11 mouse cellular contexts compared by ENCODE assay signal in genomic region chr16:11814935-11815650, GRCm38 (mm10).
DNase-seq lines count a peak whose midpoint lies in the region; ATAC-seq and TF ChIP-seq lines count a peak whose summit lies in the region.
"Had no signal": no experiment of that assay in that cellular context is flagged by ENCODE, and none has a peak within 500 bp of the region (broad histone marks: within the 10 kb centered on the region; RNA-seq: fewer than 3 reads in every experiment).

No protein-coding gene starts in this region.

- TF ChIP-seq POLR2A in liver, adult 2 months (IDR thresholded peaks at IDR 0.05; ENCODE audit: extremely low read depth, insufficient read depth, low read length) = no peak

- no peaks in the 10 kb centered on the region for H3K9me3 ChIP-seq in liver, postnatal 0 days (ENCODE audit: low read length)
- H3K9me3 ChIP-seq: embryonic facial prominence, embryonic 15.5 days; neural tube, embryonic 12.5 days had no signal

- no peak overlapping the region for H3K9ac ChIP-seq in liver, adult 2 months (ENCODE audit: low read depth, low read length)
- no peak overlapping the region for H3K9ac ChIP-seq in liver, postnatal 0 days (replicated peaks)
- H3K9ac ChIP-seq: embryonic facial prominence, embryonic 15.5 days; liver, embryonic 14.5 days; neural tube, embryonic 12.5 days had no signal

- 53% methylated on average over 10 of the region's 10 CpGs for WGBS in liver, adult 2 months
- WGBS in liver, postnatal 0 days (ENCODE audit: insufficient replicate concordance) = 63% methylated on average over 10 of the region's 10 CpGs

- H3K27me3 ChIP-seq in liver, adult 2 months (ENCODE audit: control insufficient read depth, insufficient read depth, low read length) = no peaks in the 10 kb centered on the region
- H3K27me3 ChIP-seq in liver, postnatal 0 days (ENCODE audit: insufficient read depth, low read length) = no peaks in the 10 kb centered on the region
- H3K27me3 ChIP-seq: embryonic facial prominence, embryonic 15.5 days; neural tube, embryonic 12.5 days had no signal

- no peak overlapping the region for H3K27ac ChIP-seq in liver, adult 2 months (replicated peaks; ENCODE audit: insufficient read depth, low read depth, low read length)
- H3K27ac ChIP-seq in liver, postnatal 0 days (ENCODE audit: low read depth) = no peak overlapping the region
- H3K27ac ChIP-seq: embryonic facial prominence, embryonic 15.5 days; liver, embryonic 14.5 days; neural tube, embryonic 12.5 days had no signal

- no peaks in the 10 kb centered on the region; the same call in 1 of the 2 replicates for H3K36me3 ChIP-seq in liver, adult 2 months (ENCODE audit: control insufficient read depth, insufficient read depth, low read length)
- H3K36me3 ChIP-seq in liver, postnatal 0 days (replicated peaks; ENCODE audit: insufficient read depth, low read length) = 0 out of 2 replicates have a peak, but pooled peaks cover 6% of the 10 kb centered on the region
- H3K36me3 ChIP-seq: embryonic facial prominence, embryonic 15.5 days; neural tube, embryonic 12.5 days had no signal

- DNase-seq in adrenal gland, adult (ENCODE audit: inconsistent age in 2 of 2, low spot score in 1 of 2) = peak; percentile 19 to 68
- no peak for DNase-seq in adrenal gland, postnatal 4 days (ENCODE audit: low spot score in 2 of 2)
- DNase-seq in liver, adult 2 months (ENCODE audit: extremely low read depth, low read depth, low spot score) = peak; percentile 79
- DNase-seq in liver, postnatal 0 days = no peak
- DNase-seq in cerebellum, postnatal 14 days = peak; percentile 76 to 79
- no peak for DNase-seq in frontal cortex, postnatal 14 days (ENCODE audit: low spot score in 2 of 2)
- DNase-seq in gastrocnemius, postnatal 10 days = no peak

- H3K79me2 ChIP-seq in liver, adult 2 months (ENCODE audit: control insufficient read depth, insufficient read depth, low read length) = no peaks in the 10 kb centered on the region

- TF ChIP-seq EP300 in liver, postnatal 0 days (IDR thresholded peaks at IDR 0.05; ENCODE audit: low read depth) = no peak

- no peak overlapping the region for H3K4me3 ChIP-seq in liver, adult 2 months (ENCODE audit: insufficient read depth, low read depth, low read length)
- no peak overlapping the region for H3K4me3 ChIP-seq in liver, postnatal 0 days (ENCODE audit: low read depth, low read length)
- H3K4me3 ChIP-seq: embryonic facial prominence, embryonic 15.5 days; neural tube, embryonic 12.5 days had no signal

- no peak overlapping the region for H3K4me2 ChIP-seq in liver, postnatal 0 days (ENCODE audit: low read depth, low read length)
- H3K4me2 ChIP-seq: embryonic facial prominence, embryonic 15.5 days; neural tube, embryonic 12.5 days had no signal

- H3K4me1 ChIP-seq in liver, adult 2 months (ENCODE audit: control insufficient read depth, insufficient read depth, low read length) = peaks cover 4% of the 10 kb centered on the region
- H3K4me1 ChIP-seq in liver, postnatal 0 days (ENCODE audit: insufficient read depth) = no peaks in the 10 kb centered on the region
- H3K4me1 ChIP-seq: embryonic facial prominence, embryonic 15.5 days; neural tube, embryonic 12.5 days had no signal

- no peak for TF ChIP-seq CTCF in liver, adult 2 months (IDR thresholded peaks at IDR 0.05; ENCODE audit: low read depth, low read length)
- no peak for TF ChIP-seq CTCF in liver, postnatal 0 days (IDR thresholded peaks at IDR 0.05; ENCODE audit: low read depth)

- no peak for ATAC-seq in liver, postnatal 0 days
- peak; percentile 60 for ATAC-seq in megakaryocyte progenitor cell, adult 5-6 weeks (replicated peaks; ENCODE audit: poor library complexity)

Comparison
In these comparisons a context has a peak if more than half of its experiments do, and no peak if none do; other contexts are left out.
1. DNase-seq: peak in adrenal gland, adult (2 of 2), liver, adult 2 months (single experiment) and cerebellum, postnatal 14 days (2 of 2); none in adrenal gland, postnatal 4 days (0 of 2), liver, postnatal 0 days (single experiment), frontal cortex, postnatal 14 days (0 of 2) and gastrocnemius, postnatal 10 days (single experiment).